Mouse (Mus musculus): Measurements from ENCODE around the gene Gsk3a. TPM values are rescaled to one million over a fixed set of nuclear protein-coding genes. Genes with fewer than 3 reads are reported as not detected.
A peak's percentile ranks its signal among the peaks of the same experiment; 100 is the strongest.

The Gsk3a gene
- total and polyA plus RNA-seq, 2 experiments from 2014 or later = 21.0 to 150 TPM

- Histone ChIP-seq H3K36me3 (ENCODE audit: insufficient read depth) (peaks cover 31% of the 10 kb centered on the region), H3K27me3 (ENCODE audit: insufficient read depth, low read length) (no peaks in the 10 kb centered on the region), H3K4me1 (ENCODE audit: insufficient read depth) (peaks cover 35% of the 10 kb centered on the region), H3K4me3 (ENCODE audit: low read depth, low read length) (peak overlapping the region; percentile 77), H3K4me2 (ENCODE audit: low read depth) (peak overlapping the region; percentile 94), H3K9me3 (ENCODE audit: low read length) (no peaks in the 10 kb centered on the region), H3K27ac (ENCODE audit: low read depth, low read length) (peak overlapping the region; percentile 99), H3K9ac (peak overlapping the region; percentile 72)
- TF ChIP-seq CTCF (IDR thresholded peaks at IDR 0.05; ENCODE audit: low read depth) = 0 out of 2 replicates have a peak, but pooled peaks have one; percentile 18
- ATAC-seq = no peak
- WGBS = 2% methylated on average over 29 of the region's 36 CpGs
- peak; percentile 69 for DNase-seq
These were observed 45.1 kb upstream of the Gsk3a start for GRCm38 (mm10) chr7:25282731-25283211.

- Histone ChIP-seq H3K9ac (peak overlapping the region; percentile 72), H3K4me1 (ENCODE audit: insufficient read depth) (peaks cover 40% of the 10 kb centered on the region), H3K36me3 (ENCODE audit: insufficient read depth) (peaks cover 23% of the 10 kb centered on the region), H3K9me3 (ENCODE audit: low read length) (no peaks in the 10 kb centered on the region), H3K4me2 (ENCODE audit: low read depth) (peak overlapping the region; percentile 94), H3K27me3 (ENCODE audit: insufficient read depth, low read length) (no peaks in the 10 kb centered on the region), H3K4me3 (ENCODE audit: low read depth, low read length) (peak overlapping the region; percentile 77), H3K27ac (ENCODE audit: low read depth, low read length) (peak overlapping the region; percentile 99)
- DNase-seq = peak; percentile 98
- TF ChIP-seq CTCF (IDR thresholded peaks at IDR 0.05; ENCODE audit: low read depth) = no peak; the same call in 1 of the 2 replicates
- ATAC-seq = peak; percentile 74
- 1% methylated on average over 73 of the region's 108 CpGs for WGBS
These were observed 44.3 kb upstream of the Gsk3a start for GRCm38 (mm10) chr7:25281734-25282601.

GRCm38 (mm10) chr7:25281166-25281733, 43.6 kb upstream of the Gsk3a start:
- 12% methylated on average over 12 of the region's 12 CpGs for WGBS

GRCm38 (mm10) chr7:25279861-25280791, 42.5 kb upstream of the Gsk3a start:
- no peaks in the 10 kb centered on the region for H3K9me3 ChIP-seq (ENCODE audit: low read length)
- H3K4me2 ChIP-seq (ENCODE audit: low read depth) = peak overlapping the region; percentile 94
- H3K4me3 ChIP-seq (ENCODE audit: low read depth, low read length) = peak overlapping the region; percentile 56
- peak overlapping the region; percentile 86 for H3K9ac ChIP-seq
- H3K27ac ChIP-seq (ENCODE audit: low read depth, low read length) = peak overlapping the region; percentile 99
- no peaks in the 10 kb centered on the region for H3K27me3 ChIP-seq (ENCODE audit: insufficient read depth, low read length)
- WGBS = 5% methylated on average over 6 of the region's 6 CpGs
- peaks cover 5% of the 10 kb centered on the region; the same call in 1 of the 2 replicates for H3K36me3 ChIP-seq (ENCODE audit: insufficient read depth)
- TF ChIP-seq CTCF (IDR thresholded peaks at IDR 0.05; ENCODE audit: low read depth) = no peak
- H3K4me1 ChIP-seq (ENCODE audit: insufficient read depth) = peaks cover 40% of the 10 kb centered on the region
- DNase-seq (peak; percentile 50), ATAC-seq (no peak)

More at GRCm38 (mm10) chr7:25281166-25281733, 43.6 kb upstream of the Gsk3a start:
- H3K27ac ChIP-seq (ENCODE audit: low read depth, low read length) = peak overlapping the region; percentile 99
- H3K4me2 ChIP-seq (ENCODE audit: low read depth) = peak overlapping the region; percentile 94
- peak overlapping the region; percentile 39; the same call in 1 of the 2 replicates for H3K9ac ChIP-seq
- ATAC-seq (no peak), DNase-seq (no peak)
- no peak for TF ChIP-seq CTCF (IDR thresholded peaks at IDR 0.05; ENCODE audit: low read depth)
- peaks cover 16% of the 10 kb centered on the region for H3K36me3 ChIP-seq (ENCODE audit: insufficient read depth)
- H3K27me3 ChIP-seq (ENCODE audit: insufficient read depth, low read length) = no peaks in the 10 kb centered on the region
- peak overlapping the region; percentile 77 for H3K4me3 ChIP-seq (ENCODE audit: low read depth, low read length)
- H3K9me3 ChIP-seq (ENCODE audit: low read length) = no peaks in the 10 kb centered on the region
- peaks cover 40% of the 10 kb centered on the region for H3K4me1 ChIP-seq (ENCODE audit: insufficient read depth)

GRCm38 (mm10) chr7:25279076-25279860, 41.6 kb upstream of the Gsk3a start:
- Histone ChIP-seq H3K27me3 (ENCODE audit: insufficient read depth, low read length) (no peaks in the 10 kb centered on the region), H3K4me3 (ENCODE audit: low read depth, low read length) (peak overlapping the region; percentile 56), H3K9me3 (ENCODE audit: low read length) (no peaks in the 10 kb centered on the region), H3K4me1 (ENCODE audit: insufficient read depth) (peaks cover 34% of the 10 kb centered on the region), H3K27ac (ENCODE audit: low read depth, low read length) (peak overlapping the region; percentile 99), H3K4me2 (ENCODE audit: low read depth) (peak overlapping the region; percentile 94), H3K36me3 (ENCODE audit: insufficient read depth) (no peaks in the 10 kb centered on the region), H3K9ac (peak overlapping the region; percentile 86)
- peak; percentile 52 for TF ChIP-seq CTCF (IDR thresholded peaks at IDR 0.05; ENCODE audit: low read depth)
- peak; percentile 92 for DNase-seq
- 1% methylated on average over 49 of the region's 49 CpGs for WGBS
- peak; percentile 69 for ATAC-seq
